Mouse (Mus musculus) hindbrain, embryonic 12.5 days (tissue): ENCODE measurements at regions not wholly inside any gene's neighbourhood (a gene's known extent, or its start where the extent isn't known, plus 50 kb on each side); places are given as distances from the start of the nearest gene placed in this dataset.
"Not testable (repeated sequence)": the region's sequence is repeated elsewhere in the genome, so short reads cannot be mapped to it uniquely, and the experiment has no call there.

Experiments used
- ATAC-seq: fragments of 200-750 bp; cut with Nextera tagmentation; 2 replicates; pipeline ENCODE4 v1.8.0; 2017; ENCODE audit warnings: moderate TSS enrichment; ENCODE audit not compliant: low FRiP score
- H3K27ac ChIP-seq: fragments of 300-500 bp; sonication (generic); 2 replicates; pipeline ENCODE4 v1.5.1; 2016; ENCODE audit warnings: mild to moderate bottlenecking
- H3K27me3 ChIP-seq: fragments of 300-500 bp; sonication (generic); 2 replicates; pipeline ENCODE4 v1.6.1; 2016; ENCODE audit warnings: mild to moderate bottlenecking
- H3K36me3 ChIP-seq: fragments of 300-500 bp; sonication (generic); 2 replicates; pipeline ENCODE4 v1.6.1; 2016; ENCODE audit warnings: mild to moderate bottlenecking
- H3K4me1 ChIP-seq: fragments of 300-500 bp; sonication (generic); 2 replicates; pipeline ENCODE4 v1.6.1; 2016
- H3K4me2 ChIP-seq: fragments of 300-500 bp; sonication (generic); replicated peaks from 2 replicates; pipeline ENCODE4 v1.6.1; 2016; ENCODE audit warnings: mild to moderate bottlenecking
- H3K4me3 ChIP-seq: fragments of 300-500 bp; sonication (generic); 2 replicates; pipeline ENCODE4 v1.5.1; 2016; ENCODE audit warnings: mild to moderate bottlenecking
- H3K9ac ChIP-seq: fragments of 300-500 bp; sonication (generic); 2 replicates; pipeline ENCODE4 v1.6.1; 2016; ENCODE audit warnings: mild to moderate bottlenecking, moderate library complexity
- H3K9me3 ChIP-seq: fragments of 300-500 bp; sonication (generic); replicated peaks from 2 replicates; pipeline ENCODE4 v1.6.1; 2016; ENCODE audit warnings: mild to moderate bottlenecking
- WGBS: fragments of 180-500 bp; shearing (Covaris S2); methylation state at CpG from one replicate; pipeline ENCODE4 v1.1.7; 2016; 5-methylcytosine and 5-hydroxymethylcytosine counted together

GRCm38 (mm10) chr13:5695581-5695980 is 165.7 kb upstream of the Klf6 start:
- H3K9me3 ChIP-seq, H3K4me3 ChIP-seq, H3K9ac ChIP-seq, H3K4me1 ChIP-seq, H3K36me3 ChIP-seq, ATAC-seq, H3K27me3 ChIP-seq, H3K4me2 ChIP-seq, H3K27ac ChIP-seq: not testable (repeated sequence)
- 67% methylated on average over 3 of the region's 3 CpGs for WGBS

GRCm38 (mm10) chr13:5696377-5696776 is 164.9 kb upstream of the Klf6 start:
- no peak for ATAC-seq
- Histone ChIP-seq H3K27ac (no peak overlapping the region), H3K4me3 (no peak overlapping the region), H3K4me2 (no peak overlapping the region), H3K9me3 (peaks cover 4% of the 10 kb centered on the region; the same call in 1 of the 2 replicates), H3K9ac (no peak overlapping the region), H3K27me3 (no peaks in the 10 kb centered on the region), H3K36me3 (no peaks in the 10 kb centered on the region), H3K4me1 (no peaks in the 10 kb centered on the region)
- 21% methylated on average over 2 of the region's 2 CpGs for WGBS

- not testable (repeated sequence) for H3K9me3 ChIP-seq, H3K27ac ChIP-seq, H3K4me3 ChIP-seq, H3K4me1 ChIP-seq, H3K36me3 ChIP-seq, H3K9ac ChIP-seq, H3K27me3 ChIP-seq, H3K4me2 ChIP-seq, ATAC-seq
- WGBS: 50% methylated on average over 1 of the region's 1 CpGs
Measured at GRCm38 (mm10) chr13:5697329-5697728, 164.0 kb upstream of the Klf6 start.

GRCm38 (mm10) chr13:5702071-5702470 is 159.2 kb upstream of the Klf6 start:
- Histone ChIP-seq H3K4me1 (no peaks in the 10 kb centered on the region), H3K27ac (no peak overlapping the region), H3K36me3 (no peaks in the 10 kb centered on the region), H3K27me3 (no peaks in the 10 kb centered on the region), H3K4me2 (no peak overlapping the region), H3K9ac (no peak overlapping the region), H3K9me3 (no peaks in the 10 kb centered on the region), H3K4me3 (no peak overlapping the region)
- ATAC-seq: no peak
- 86% methylated on average over 3 of the region's 3 CpGs for WGBS

- Histone ChIP-seq H3K4me2 (no peak overlapping the region), H3K27me3 (no peaks in the 10 kb centered on the region), H3K27ac (no peak overlapping the region), H3K4me1 (no peaks in the 10 kb centered on the region), H3K9ac (no peak overlapping the region), H3K9me3 (no peaks in the 10 kb centered on the region), H3K36me3 (no peaks in the 10 kb centered on the region), H3K4me3 (no peak overlapping the region)
- ATAC-seq: no peak
Measured at GRCm38 (mm10) chr13:5704991-5705390, 156.3 kb upstream of the Klf6 start.

- Histone ChIP-seq H3K27ac (no peak overlapping the region), H3K4me2 (no peak overlapping the region), H3K9me3 (no peaks in the 10 kb centered on the region), H3K27me3 (no peaks in the 10 kb centered on the region), H3K9ac (no peak overlapping the region), H3K4me1 (no peaks in the 10 kb centered on the region), H3K4me3 (no peak overlapping the region), H3K36me3 (no peaks in the 10 kb centered on the region)
- WGBS: 87% methylated on average over 1 of the region's 1 CpGs
- ATAC-seq: no peak
Measured at GRCm38 (mm10) chr13:5711646-5712045, 149.6 kb upstream of the Klf6 start.

GRCm38 (mm10) chr13:5713195-5713863 is 148.0 kb upstream of the Klf6 start:
- no peak for ATAC-seq
- Histone ChIP-seq H3K9me3 (no peaks in the 10 kb centered on the region), H3K27me3 (no peaks in the 10 kb centered on the region), H3K4me1 (no peaks in the 10 kb centered on the region), H3K4me3 (no peak overlapping the region), H3K36me3 (no peaks in the 10 kb centered on the region), H3K27ac (no peak overlapping the region), H3K9ac (no peak overlapping the region), H3K4me2 (no peak overlapping the region)
- WGBS: 90% methylated on average over 6 of the region's 6 CpGs

GRCm38 (mm10) chr13:5714191-5714591 is 147.1 kb upstream of the Klf6 start:
- 70% methylated on average over 12 of the region's 12 CpGs for WGBS
- no peaks in the 10 kb centered on the region for H3K27me3 ChIP-seq
- H3K9me3 ChIP-seq: no peaks in the 10 kb centered on the region
- H3K27ac ChIP-seq: no peak overlapping the region
- H3K9ac ChIP-seq: no peak overlapping the region
- H3K36me3 ChIP-seq: no peaks in the 10 kb centered on the region
- no peak for ATAC-seq
- no peak overlapping the region for H3K4me2 ChIP-seq
- no peak overlapping the region for H3K4me3 ChIP-seq
- H3K4me1 ChIP-seq: no peaks in the 10 kb centered on the region

GRCm38 (mm10) chr13:5714793-5715192 is 146.5 kb upstream of the Klf6 start:
- Histone ChIP-seq H3K9ac (no peak overlapping the region), H3K27ac (no peak overlapping the region), H3K27me3 (no peaks in the 10 kb centered on the region), H3K4me2 (no peak overlapping the region), H3K4me3 (no peak overlapping the region), H3K9me3 (no peaks in the 10 kb centered on the region), H3K36me3 (no peaks in the 10 kb centered on the region), H3K4me1 (no peaks in the 10 kb centered on the region)
- no peak for ATAC-seq

GRCm38 (mm10) chr13:5716749-5717148 is 144.5 kb upstream of the Klf6 start:
- WGBS: 83% methylated on average over 3 of the region's 3 CpGs

GRCm38 (mm10) chr13:5723319-5723718 is 138.0 kb upstream of the Klf6 start:
- Histone ChIP-seq H3K9ac (no peak overlapping the region), H3K27me3 (no peaks in the 10 kb centered on the region), H3K4me3 (no peak overlapping the region), H3K27ac (no peak overlapping the region), H3K9me3 (no peaks in the 10 kb centered on the region), H3K36me3 (no peaks in the 10 kb centered on the region), H3K4me2 (no peak overlapping the region), H3K4me1 (no peaks in the 10 kb centered on the region)
- no peak for ATAC-seq
- WGBS: 98% methylated on average over 2 of the region's 2 CpGs

More at GRCm38 (mm10) chr13:5716749-5717148, 144.5 kb upstream of the Klf6 start:
- Histone ChIP-seq H3K4me1 (no peaks in the 10 kb centered on the region), H3K9me3 (no peaks in the 10 kb centered on the region), H3K4me2 (no peak overlapping the region), H3K36me3 (no peaks in the 10 kb centered on the region), H3K9ac (no peak overlapping the region), H3K27me3 (no peaks in the 10 kb centered on the region), H3K27ac (no peak overlapping the region), H3K4me3 (no peak overlapping the region)
- no peak for ATAC-seq

- Histone ChIP-seq H3K36me3 (no peaks in the 10 kb centered on the region), H3K27ac (no peak overlapping the region), H3K4me2 (no peak overlapping the region), H3K9ac (no peak overlapping the region), H3K4me3 (no peak overlapping the region), H3K4me1 (peaks cover under 1% of the 10 kb centered on the region), H3K27me3 (no peaks in the 10 kb centered on the region), H3K9me3 (no peaks in the 10 kb centered on the region)
- ATAC-seq: no peak
- 79% methylated on average over 1 of the region's 1 CpGs for WGBS
Measured at GRCm38 (mm10) chr13:5724364-5724763, 136.9 kb upstream of the Klf6 start.

- no peaks in the 10 kb centered on the region for H3K9me3 ChIP-seq
- no peaks in the 10 kb centered on the region for H3K36me3 ChIP-seq
- no peak for ATAC-seq
Measured at GRCm38 (mm10) chr13:5725984-5726383, 135.3 kb upstream of the Klf6 start.

More at GRCm38 (mm10) chr13:5725984-5726383, 135.3 kb upstream of the Klf6 start:
- H3K9ac ChIP-seq: no peak overlapping the region
- peaks cover 4% of the 10 kb centered on the region for H3K4me1 ChIP-seq
- no peak overlapping the region for H3K4me3 ChIP-seq
- no peaks in the 10 kb centered on the region; the same call in 1 of the 2 replicates for H3K27me3 ChIP-seq
- H3K27ac ChIP-seq: no peak overlapping the region
- H3K4me2 ChIP-seq: no peak overlapping the region
- 88% methylated on average over 4 of the region's 4 CpGs for WGBS
